Mouse (Mus musculus): Measurements from ENCODE around the gene Tfpt.
"Not testable (repeated sequence)": the region's sequence is repeated elsewhere in the genome, so short reads cannot be mapped to it uniquely, and the experiment has no call there.

Gene Tfpt

GRCm38 (mm10) chr7:3617242-3617995, 12.3 kb downstream of the Tfpt start, which contains the start of gene Ndufa3:
TSS of gene Ndufa3 (plus strand) at chr7:3617373.
- DNase-seq (ENCODE audit: low spot score in 2 of 2) = peak; percentile 83 to 88

GRCm38 (mm10) chr7:3616389-3617241, 13.1 kb downstream of the Tfpt start:
- DNase-seq (ENCODE audit: low spot score in 2 of 2) = no peak

- DNase-seq (ENCODE audit: low spot score in 2 of 2) = no peak
These were observed 13.7 kb downstream of the Tfpt start, which contains the start of gene Oscar for GRCm38 (mm10) chr7:3616057-3616388. TSS of gene Oscar (minus strand) at chr7:3616157.

- no peak for DNase-seq (ENCODE audit: low spot score in 2 of 2)
These were observed 15.7 kb downstream of the Tfpt start for GRCm38 (mm10) chr7:3614021-3614420.

- DNase-seq (ENCODE audit: low spot score in 2 of 2) = no peak
These were observed 18.7 kb downstream of the Tfpt start for GRCm38 (mm10) chr7:3611006-3611405.

GRCm38 (mm10) chr7:3610437-3610836, 19.3 kb downstream of the Tfpt start:
- no peak for DNase-seq (ENCODE audit: low spot score in 2 of 2)

GRCm38 (mm10) chr7:3609082-3609481, 20.6 kb downstream of the Tfpt start:
- DNase-seq (ENCODE audit: low spot score in 2 of 2) = peak; percentile 54 to 74

GRCm38 (mm10) chr7:3608668-3609067, 21.1 kb downstream of the Tfpt start:
- no peak for DNase-seq (ENCODE audit: low spot score in 2 of 2)

- no peak for DNase-seq (ENCODE audit: low spot score in 2 of 2)
These were observed 22.3 kb downstream of the Tfpt start for GRCm38 (mm10) chr7:3607391-3607790.

- peak in 1 of 2 experiments; percentile 23 for DNase-seq (ENCODE audit: low spot score in 2 of 2)
These were observed 22.9 kb downstream of the Tfpt start for GRCm38 (mm10) chr7:3606798-3607197.

- DNase-seq (ENCODE audit: low spot score in 2 of 2) = peak in 1 of 2 experiments; percentile 47
These were observed 28.6 kb downstream of the Tfpt start for GRCm38 (mm10) chr7:3601119-3601518.

GRCm38 (mm10) chr7:3597755-3598154, 32.0 kb downstream of the Tfpt start:
- DNase-seq (ENCODE audit: low spot score in 2 of 2) = not testable (repeated sequence)

- DNase-seq (ENCODE audit: low spot score in 2 of 2) = no peak
These were observed 34.6 kb downstream of the Tfpt start for GRCm38 (mm10) chr7:3595146-3595545.

- no peak for DNase-seq (ENCODE audit: low spot score in 2 of 2)
These were observed 35.0 kb downstream of the Tfpt start for GRCm38 (mm10) chr7:3594686-3595085.

- DNase-seq (ENCODE audit: low spot score in 2 of 2) = no peak
These were observed 35.9 kb downstream of the Tfpt start for GRCm38 (mm10) chr7:3593855-3594254.

- no peak for DNase-seq (ENCODE audit: low spot score in 2 of 2)
These were observed 38.2 kb downstream of the Tfpt start for GRCm38 (mm10) chr7:3591534-3591933.

- no peak for DNase-seq (ENCODE audit: low spot score in 2 of 2)
These were observed 39.2 kb downstream of the Tfpt start for GRCm38 (mm10) chr7:3590550-3590949.

- DNase-seq (ENCODE audit: low spot score in 2 of 2) = no peak
These were observed 42.4 kb downstream of the Tfpt start for GRCm38 (mm10) chr7:3587292-3587691.

GRCm38 (mm10) chr7:3586255-3586654, 43.5 kb downstream of the Tfpt start:
- DNase-seq (ENCODE audit: low spot score in 2 of 2) = no peak

- no peak for DNase-seq (ENCODE audit: low spot score in 2 of 2)
These were observed 44.0 kb downstream of the Tfpt start for GRCm38 (mm10) chr7:3585763-3586162.

GRCm38 (mm10) chr7:3580029-3580428, 49.7 kb downstream of the Tfpt start:
- DNase-seq (ENCODE audit: low spot score in 2 of 2) = no peak

- DNase-seq (ENCODE audit: low spot score in 2 of 2) = no peak
These were observed 50.7 kb downstream of the Tfpt start for GRCm38 (mm10) chr7:3578952-3579546.

Data from heart, adult 9 months (tissue).